1 mouse cellular context compared by ENCODE assay signal in the genomic region with DNA sequence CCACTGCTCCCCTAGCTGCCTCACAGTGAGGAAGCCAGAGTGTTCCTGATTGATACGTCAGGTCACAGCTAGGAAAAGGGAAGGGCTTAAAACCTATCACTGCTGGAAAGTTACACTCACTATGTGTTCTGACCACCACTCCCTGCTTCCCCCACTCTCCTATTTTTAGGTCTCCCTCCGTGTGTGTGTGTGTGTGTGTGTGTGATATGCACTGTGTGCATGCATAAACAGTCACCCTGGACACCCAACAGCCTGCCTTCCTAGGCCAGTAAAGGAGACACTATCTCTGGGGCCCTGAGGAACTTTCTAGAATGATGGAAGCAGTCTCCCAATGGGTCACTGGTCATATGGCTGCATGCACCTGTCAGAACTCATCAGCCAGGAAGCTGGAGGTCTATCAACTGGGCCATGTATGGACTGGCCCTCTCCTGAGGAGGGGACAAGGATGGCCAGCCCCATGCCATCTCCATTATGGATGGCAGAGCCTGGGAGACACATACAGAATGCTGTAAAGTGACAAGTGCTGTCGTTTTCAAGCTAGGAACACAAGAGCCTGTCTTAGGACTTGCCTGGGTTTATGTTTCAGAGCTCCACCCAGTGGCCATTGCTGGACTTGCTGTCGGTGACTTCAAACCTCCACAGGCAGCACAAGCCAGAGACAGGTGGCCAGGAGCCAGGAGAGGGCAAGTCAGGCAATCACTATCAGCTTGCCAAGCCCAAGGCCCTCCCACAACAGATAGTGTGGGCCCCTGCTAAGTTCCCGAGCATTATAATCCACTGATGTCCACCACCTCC.
TF ChIP-seq lines count a peak whose summit lies in the region.

No protein-coding gene starts in this region.

TF ChIP-seq in myocyte, 11 proteins besides CTCF, POLR2A, EP300 and RAD21 (continued from another document):
- TF ChIP-seq MYOD1 (IDR thresholded peaks at IDR 0.05; ENCODE audit: control insufficient read depth in 1 of 3, insufficient read length in 2 of 3, low read depth in 2 of 3) (peak in 2 of 3 experiments; percentile 26 to 43), TCF12 (IDR thresholded peaks at IDR 0.05; ENCODE audit: insufficient read depth, poor library complexity, severe bottlenecking) (no peak)
